Mouse (Mus musculus) activated CD4-positive, CD25-positive, alpha-beta regulatory T cell, adult 4 months (primary cell): ENCODE results near the gene Tril. TPM values are rescaled to one million over a fixed set of nuclear protein-coding genes. Genes with fewer than 3 reads are reported as not detected.

Experiments used
- ATAC-seq: one replicate; pipeline ENCODE4 v1.8.0; 2017
- polyA plus RNA-seq, 2 experiments: library from polyadenylated mRNA; unstranded; fragments of 100-300 nt; shearing (Covaris generic); gene quantifications; one replicate each; pipeline ENCODE4 v1.2.1; 2017

Tril gene
- polyA plus RNA-seq, result not detected

GRCm38 (mm10) chr6:53820486-53820985, at the start of gene Tril:
Gene Tril (minus strand): TSS chr6:53820830.
- no peak for ATAC-seq

GRCm38 (mm10) chr6:53863011-53863410, 42.4 kb upstream of the Tril start:
- no peak for ATAC-seq

- no peak for ATAC-seq
These were observed 38.5 kb upstream of the Tril start for GRCm38 (mm10) chr6:53859106-53859505.

- ATAC-seq, result no peak
These were observed 37.2 kb upstream of the Tril start for GRCm38 (mm10) chr6:53857822-53858221.

GRCm38 (mm10) chr6:53856775-53857174, 36.1 kb upstream of the Tril start:
- no peak for ATAC-seq

- no peak for ATAC-seq
These were observed 34.6 kb upstream of the Tril start for GRCm38 (mm10) chr6:53854971-53855856.

GRCm38 (mm10) chr6:53854226-53854625, 33.6 kb upstream of the Tril start:
- ATAC-seq, result no peak

- ATAC-seq, result no peak
These were observed 32.9 kb upstream of the Tril start for GRCm38 (mm10) chr6:53853546-53853945.

GRCm38 (mm10) chr6:53844626-53845025, 24.0 kb upstream of the Tril start:
- no peak for ATAC-seq

- ATAC-seq, result no peak
These were observed 4.6 kb upstream of the Tril start for GRCm38 (mm10) chr6:53825213-53825612.

GRCm38 (mm10) chr6:53821041-53821501, 441 bp upstream of the Tril start:
- ATAC-seq, result no peak

- no peak for ATAC-seq
These were observed 707 bp downstream of the Tril start for GRCm38 (mm10) chr6:53819761-53820485.

- no peak for ATAC-seq
These were observed 1.6 kb downstream of the Tril start for GRCm38 (mm10) chr6:53818732-53819661.

GRCm38 (mm10) chr6:53818264-53818731, 2.3 kb downstream of the Tril start:
- no peak for ATAC-seq

GRCm38 (mm10) chr6:53817763-53818174, 2.9 kb downstream of the Tril start:
- no peak for ATAC-seq

- no peak for ATAC-seq
These were observed 4.0 kb downstream of the Tril start for GRCm38 (mm10) chr6:53816661-53817060.

- ATAC-seq, result no peak
These were observed 4.9 kb downstream of the Tril start for GRCm38 (mm10) chr6:53815691-53816090.

- no peak for ATAC-seq
These were observed 6.4 kb downstream of the Tril start for GRCm38 (mm10) chr6:53814214-53814613.

GRCm38 (mm10) chr6:53812242-53812641, 8.4 kb downstream of the Tril start:
- no peak for ATAC-seq

GRCm38 (mm10) chr6:53808801-53809200, 11.8 kb downstream of the Tril start:
- ATAC-seq, result no peak

- ATAC-seq, result no peak
These were observed 13.4 kb downstream of the Tril start for GRCm38 (mm10) chr6:53807185-53807584.

- ATAC-seq, result no peak
These were observed 14.0 kb downstream of the Tril start for GRCm38 (mm10) chr6:53806591-53807023.
